Mouse (Mus musculus) cerebellum, adult (tissue): ENCODE measurements at regions not wholly inside any gene's neighbourhood (a gene's known extent, or its start where the extent isn't known, plus 50 kb on each side); places are given as distances from the start of the nearest gene placed in this dataset.

Experiments used
- ATAC-seq: cut with Nextera tagmentation; 2 replicates; pipeline ENCODE4 v1.9.2; 2017; ENCODE audit warnings: mild to moderate bottlenecking, moderate library complexity, mixed read lengths; ENCODE audit not compliant: insufficient number of reproducible peaks, low FRiP score, low TSS enrichment

GRCm38 (mm10) chr17:84075081-84075938 lies 112.4 kb downstream of the Zfp36l2 start:
- ATAC-seq, result no peak

GRCm38 (mm10) chr17:84074000-84074782 lies 113.6 kb downstream of the Zfp36l2 start:
- no peak for ATAC-seq

GRCm38 (mm10) chr17:84072426-84073030 lies 115.2 kb downstream of the Zfp36l2 start:
- no peak for ATAC-seq

- ATAC-seq, result no peak
Measured at GRCm38 (mm10) chr17:84071855-84072254, 115.9 kb downstream of the Zfp36l2 start.

- ATAC-seq, result no peak
Measured at GRCm38 (mm10) chr17:84070596-84070995, 117.2 kb downstream of the Zfp36l2 start.

GRCm38 (mm10) chr17:84067102-84067501 lies 120.6 kb downstream of the Zfp36l2 start:
- ATAC-seq, result no peak

GRCm38 (mm10) chr17:84063791-84064190 lies 124.0 kb downstream of the Zfp36l2 start:
- ATAC-seq, result no peak

GRCm38 (mm10) chr17:84061621-84062020 lies 126.1 kb downstream of the Zfp36l2 start:
- no peak for ATAC-seq

GRCm38 (mm10) chr17:84056469-84056868 lies 131.3 kb downstream of the Zfp36l2 start:
- no peak for ATAC-seq

- no peak for ATAC-seq
Measured at GRCm38 (mm10) chr17:84052437-84052836, 135.3 kb downstream of the Zfp36l2 start.

- ATAC-seq, result no peak
Measured at GRCm38 (mm10) chr17:84051212-84051611, 136.5 kb downstream of the Zfp36l2 start.

GRCm38 (mm10) chr17:84048533-84048932 lies 139.2 kb downstream of the Zfp36l2 start:
- no peak for ATAC-seq

GRCm38 (mm10) chr17:84047520-84047919 lies 140.2 kb downstream of the Zfp36l2 start:
- ATAC-seq, result no peak

GRCm38 (mm10) chr17:84045812-84046211 lies 141.9 kb downstream of the Zfp36l2 start:
- no peak for ATAC-seq

GRCm38 (mm10) chr17:84044472-84044936 lies 143.2 kb downstream of the Zfp36l2 start:
- no peak for ATAC-seq

- ATAC-seq, result no peak
Measured at GRCm38 (mm10) chr17:84043102-84043501, 144.6 kb downstream of the Zfp36l2 start.

- ATAC-seq, result no peak
Measured at GRCm38 (mm10) chr17:84039444-84039843, 148.3 kb downstream of the Zfp36l2 start.

GRCm38 (mm10) chr17:84037580-84038304 lies 150.0 kb downstream of the Zfp36l2 start:
- ATAC-seq, result no peak

- ATAC-seq, result no peak
Measured at GRCm38 (mm10) chr17:84036056-84036455, 151.7 kb downstream of the Zfp36l2 start.

- no peak for ATAC-seq
Measured at GRCm38 (mm10) chr17:84034801-84035200, 152.9 kb downstream of the Zfp36l2 start.
